Mouse (Mus musculus) MEL (cell line): ENCODE results near the gene Syn3. TPM values are rescaled to one million over a fixed set of nuclear protein-coding genes. Genes with fewer than 3 reads are reported as not detected.

Source experiments
- DNase-seq: peaks from one replicate; pipeline ENCODE4 v3.0.0; 2011; ENCODE audit warnings: low read depth, low spot score
- H3K27ac ChIP-seq: 2 replicates; pipeline ENCODE4 v1.5.1; 2012; ENCODE audit warnings: low read depth, mild to moderate bottlenecking, control low read depth, low read length, moderate library complexity; ENCODE audit not compliant: control insufficient read depth
- H3K27me3 ChIP-seq, 2 experiments: fragments of 150-350 bp in 1 of 2; sonication (generic) in 1 of 2; 2 replicates each; pipeline ENCODE4 v1.6.1; 2012; ENCODE audit warnings: low read length in 2 of 2, mild to moderate bottlenecking in 2 of 2, improper control_type of control experiment in 1 of 2, moderate library complexity in 1 of 2; ENCODE audit not compliant: insufficient read depth in 2 of 2, control insufficient read depth in 1 of 2
- H3K36me3 ChIP-seq, 2 experiments: 2 replicates each; pipeline ENCODE4 v1.6.1; 2012 to 2014; ENCODE audit warnings: low read length in 2 of 2, improper control_type of control experiment in 1 of 2, inconsistent platforms in 1 of 2, mild to moderate bottlenecking in 1 of 2; ENCODE audit not compliant: insufficient read depth in 2 of 2, control insufficient read depth in 1 of 2
- H3K4me1 ChIP-seq, 2 experiments: fragments of 150-350 bp in 1 of 2; sonication (generic) in 1 of 2; 2 replicates each; pipeline ENCODE4 v1.6.1; 2012; ENCODE audit warnings: low read length in 2 of 2, improper control_type of control experiment in 1 of 2, mild to moderate bottlenecking in 1 of 2; ENCODE audit not compliant: insufficient read depth in 2 of 2, control insufficient read depth in 1 of 2
- H3K4me3 ChIP-seq, 2 experiments: fragments of 150-350 bp in 1 of 2; sonication (generic) in 1 of 2; 2 replicates each; pipeline ENCODE4 v1.5.1; 2012; ENCODE audit warnings: low read depth in 2 of 2, low read length in 2 of 2, mild to moderate bottlenecking in 2 of 2, moderate library complexity in 2 of 2, control low read depth in 1 of 2, improper control_type of control experiment in 1 of 2; ENCODE audit not compliant: control insufficient read depth in 1 of 2, insufficient read depth in 1 of 2
- H3K79me2 ChIP-seq: 2 replicates; pipeline ENCODE4 v1.6.1; 2012; ENCODE audit warnings: mild to moderate bottlenecking, low read length, moderate library complexity; ENCODE audit not compliant: control insufficient read depth, poor library complexity, insufficient read depth
- H3K9ac ChIP-seq: 2 replicates; pipeline ENCODE4 v1.6.1; 2012; ENCODE audit warnings: low read depth, mild to moderate bottlenecking, control low read depth, low read length, moderate library complexity; ENCODE audit not compliant: control insufficient read depth, poor library complexity, severe bottlenecking
- H3K9me3 ChIP-seq: fragments of 150-350 bp; sonication (generic); replicated peaks from 2 replicates; pipeline ENCODE4 v1.6.1; 2012; ENCODE audit warnings: mild to moderate bottlenecking, low read length, improper control_type of control experiment, moderate library complexity; ENCODE audit not compliant: insufficient read depth
- CHD1 ChIP-seq: IDR thresholded peaks from 2 replicates; pipeline ENCODE4 v1.6.1; 2012; ENCODE audit warnings: low read depth, mild to moderate bottlenecking, inconsistent platforms, low read length, improper control_type of control experiment
- GABPA ChIP-seq: IDR thresholded peaks from 2 replicates; pipeline ENCODE4 v1.6.1; 2012; ENCODE audit warnings: low read depth, mild to moderate bottlenecking, inconsistent platforms, low read length, improper control_type of control experiment, moderate library complexity
- GATA1 ChIP-seq: IDR thresholded peaks from 2 replicates; pipeline ENCODE4 v1.6.1; 2011; ENCODE audit warnings: low read depth, low read length, improper control_type of control experiment
- HCFC1 ChIP-seq: IDR thresholded peaks from 2 replicates; pipeline ENCODE4 v1.6.1; 2012; ENCODE audit warnings: low read depth, mild to moderate bottlenecking, inconsistent platforms, low read length, improper control_type of control experiment, moderate library complexity
- KAT2A ChIP-seq: conservative IDR thresholded peaks from 2 replicates; pipeline ENCODE4 v1.6.1; 2012; ENCODE audit warnings: low read depth, low read length, improper control_type of control experiment, inconsistent platforms
- MAX ChIP-seq: IDR thresholded peaks from 2 replicates; pipeline ENCODE4 v1.6.1; 2011; ENCODE audit warnings: low read length, improper control_type of control experiment
- MEF2A ChIP-seq: IDR thresholded peaks from 2 replicates; pipeline ENCODE4 v1.6.1; 2014; ENCODE audit warnings: low read depth, mild to moderate bottlenecking, inconsistent platforms, low read length, improper control_type of control experiment; ENCODE audit not compliant: poor library complexity, insufficient replicate concordance, severe bottlenecking; ENCODE audit errors: extremely low read depth
- MXI1 ChIP-seq: IDR thresholded peaks from 2 replicates; pipeline ENCODE4 v1.6.1; 2011; ENCODE audit warnings: mild to moderate bottlenecking, low read depth, low read length, improper control_type of control experiment
- MYB ChIP-seq: IDR thresholded peaks from 2 replicates; pipeline ENCODE4 v1.6.1; 2011; ENCODE audit warnings: mild to moderate bottlenecking, low read depth, low read length, improper control_type of control experiment
- NRF1 ChIP-seq: IDR thresholded peaks from 2 replicates; pipeline ENCODE4 v1.6.1; 2014; ENCODE audit warnings: low read depth, mild to moderate bottlenecking, inconsistent platforms, low read length, improper control_type of control experiment, moderate library complexity; ENCODE audit not compliant: poor library complexity, insufficient read depth, severe bottlenecking
- POLR2A ChIP-seq, 2 experiments: IDR thresholded peaks; 2 replicates each; pipeline ENCODE4 v1.6.1; 2011 to 2012; ENCODE audit warnings: low read length in 2 of 2, mild to moderate bottlenecking in 2 of 2, control low read depth in 1 of 2, improper control_type of control experiment in 1 of 2, low read depth in 1 of 2, moderate library complexity in 1 of 2; ENCODE audit not compliant: control insufficient read depth in 1 of 2, insufficient read depth in 1 of 2, poor library complexity in 1 of 2
- POLR2AphosphoS2 ChIP-seq: IDR thresholded peaks from 2 replicates; pipeline ENCODE4 v1.6.1; 2011; ENCODE audit warnings: low read length, improper control_type of control experiment
- POLR2AphosphoS5 ChIP-seq: IDR thresholded peaks from 2 replicates; pipeline ENCODE4 v1.6.1; 2012; ENCODE audit warnings: low read depth, borderline replicate concordance, mild to moderate bottlenecking, inconsistent platforms, low read length, moderate library complexity, mixed read lengths
- RAD21 ChIP-seq: IDR thresholded peaks from 2 replicates; pipeline ENCODE4 v1.6.1; 2011; ENCODE audit warnings: mild to moderate bottlenecking, low read depth, low read length, improper control_type of control experiment
- SIN3A ChIP-seq: IDR thresholded peaks from 2 replicates; pipeline ENCODE4 v1.6.1; 2012; ENCODE audit warnings: low read length, improper control_type of control experiment, inconsistent platforms
- SMC3 ChIP-seq: IDR thresholded peaks from 2 replicates; pipeline ENCODE4 v1.6.1; 2011; ENCODE audit warnings: low read depth, low read length, improper control_type of control experiment
- TAL1 ChIP-seq: IDR thresholded peaks from 2 replicates; pipeline ENCODE4 v1.6.1; 2012; ENCODE audit warnings: mild to moderate bottlenecking, inconsistent platforms, low read length, moderate library complexity, mixed read lengths
- TBP ChIP-seq: IDR thresholded peaks from 2 replicates; pipeline ENCODE4 v1.8.0; 2011; ENCODE audit warnings: low read depth, low read length, improper control_type of control experiment
- TCF12 ChIP-seq: IDR thresholded peaks from 2 replicates; pipeline ENCODE4 v1.6.1; 2014; ENCODE audit warnings: low read depth, mild to moderate bottlenecking, inconsistent platforms, low read length, improper control_type of control experiment, moderate library complexity
- UBTF ChIP-seq: IDR thresholded peaks from 2 replicates; pipeline ENCODE4 v1.6.1; 2012; ENCODE audit warnings: low read depth, mild to moderate bottlenecking, inconsistent platforms, low read length, improper control_type of control experiment, moderate library complexity, borderline replicate concordance; ENCODE audit not compliant: insufficient read depth
- USF2 ChIP-seq, 2 experiments: IDR thresholded peaks; 2 replicates each; pipeline ENCODE4 v1.6.1; 2011 to 2012; ENCODE audit warnings: improper control_type of control experiment in 2 of 2, low read length in 2 of 2, borderline replicate concordance in 1 of 2, inconsistent platforms in 1 of 2, low read depth in 1 of 2, mild to moderate bottlenecking in 1 of 2; ENCODE audit not compliant: insufficient read depth in 1 of 2
- ZC3H11A ChIP-seq: IDR thresholded peaks from 2 replicates; pipeline ENCODE4 v1.6.1; 2012; ENCODE audit warnings: low read depth, mild to moderate bottlenecking, inconsistent platforms, low read length, improper control_type of control experiment
- ZKSCAN1 ChIP-seq: IDR thresholded peaks from 2 replicates; pipeline ENCODE4 v1.6.1; 2012; ENCODE audit warnings: low read depth, mild to moderate bottlenecking, inconsistent platforms, low read length, improper control_type of control experiment, moderate library complexity
- ZMIZ1 ChIP-seq: IDR thresholded peaks from 2 replicates; pipeline ENCODE4 v1.6.1; 2012; ENCODE audit warnings: low read depth, mild to moderate bottlenecking, inconsistent platforms, low read length, improper control_type of control experiment, moderate library complexity
- polyA plus RNA-seq, 2 experiments: library from polyadenylated mRNA; stranded (reverse) in 1 of 2; unstranded in 1 of 2; fragments of >175 nt in 1 of 2; fragments of >200 nt in 1 of 2; gene quantifications; 2 replicates each; pipeline versions ENCODE4 v1.2.1 to v1.2.4; 2012; ENCODE audit warnings: low replicate concordance in 2 of 2, low read depth in 1 of 2; ENCODE audit not compliant: insufficient read length in 2 of 2, insufficient read depth in 1 of 2, missing spikeins in 1 of 2
- total RNA-seq: library from RNA; depleted of rRNA; stranded (reverse); fragments of 300-350 nt; gene quantifications from 2 replicates; pipeline ENCODE4 v1.2.3, GENCODE M21; 2012

The Syn3 gene
- total and polyA plus RNA-seq, 3 experiments = 0.06 TPM; not detected in 2

GRCm38 (mm10) chr10:86077272-86077671, 421.4 kb downstream of the Syn3 start:
- Histone ChIP-seq H3K27ac (no peak overlapping the region), H3K36me3 (no peaks in the 10 kb centered on the region), H3K4me3 (no peak overlapping the region), H3K9me3 (no peaks in the 10 kb centered on the region), H3K79me2 (no peaks in the 10 kb centered on the region), H3K9ac (no peak overlapping the region), H3K27me3 (no peaks in the 10 kb centered on the region), H3K4me1 (no peaks in the 10 kb centered on the region)
- TF ChIP-seq MAX = no peak
- no peak for TF ChIP-seq TAL1
- no peak for TF ChIP-seq SIN3A
- TF ChIP-seq POLR2AphosphoS2 = no peak
- no peak for TF ChIP-seq ZMIZ1
- no peak for DNase-seq

- Histone ChIP-seq H3K36me3 (no peaks in the 10 kb centered on the region), H3K79me2 (no peaks in the 10 kb centered on the region), H3K9me3 (no peaks in the 10 kb centered on the region), H3K27ac (no peak overlapping the region), H3K4me1 (no peaks in the 10 kb centered on the region), H3K27me3 (no peaks in the 10 kb centered on the region), H3K9ac (no peak overlapping the region), H3K4me3 (no peak overlapping the region)
- no peak for DNase-seq
- TF ChIP-seq ZC3H11A = no peak
- no peak for TF ChIP-seq SMC3
- TF ChIP-seq ZMIZ1 = no peak
- TF ChIP-seq HCFC1 = no peak
- TF ChIP-seq TAL1 = no peak
- no peak for TF ChIP-seq MEF2A
- no peak for TF ChIP-seq UBTF
These were observed 423.6 kb downstream of the Syn3 start for GRCm38 (mm10) chr10:86074971-86075711.

GRCm38 (mm10) chr10:86074134-86074533, 424.6 kb downstream of the Syn3 start:
- TF ChIP-seq ZMIZ1 (no peak), HCFC1 (no peak), TBP (no peak), CHD1 (no peak), NRF1 (no peak), POLR2A (IDR thresholded peaks at IDR 0.05; ENCODE audit: control insufficient read depth in 1 of 2, insufficient read depth in 1 of 2, low read depth in 1 of 2, low read length in 2 of 2, poor library complexity in 1 of 2) (no peak), KAT2A (no peak), MYB (no peak), POLR2AphosphoS5 (no peak), MXI1 (no peak), TCF12 (no peak), USF2 (IDR thresholded peaks at IDR 0.05; ENCODE audit: borderline replicate concordance in 1 of 2, insufficient read depth in 1 of 2, low read depth in 1 of 2, low read length in 2 of 2) (no peak), GATA1 (no peak), RAD21 (no peak), GABPA (no peak), SIN3A (no peak), MAX (no peak), ZKSCAN1 (no peak), MEF2A (no peak)
- Histone ChIP-seq H3K4me3 (no peak overlapping the region), H3K4me1 (no peaks in the 10 kb centered on the region), H3K9me3 (no peaks in the 10 kb centered on the region), H3K79me2 (no peaks in the 10 kb centered on the region), H3K36me3 (no peaks in the 10 kb centered on the region), H3K9ac (no peak overlapping the region), H3K27me3 (no peaks in the 10 kb centered on the region), H3K27ac (no peak overlapping the region)
- DNase-seq = no peak
